Mouse (Mus musculus) kidney, embryonic 14.5 days (tissue): ENCODE measurements around the gene Mthfd1. TPM values are rescaled to one million over a fixed set of nuclear protein-coding genes. Genes with fewer than 3 reads are reported as not detected.

Experiments used
- ATAC-seq: fragments of 200-750 bp; cut with Nextera tagmentation; 2 replicates; pipeline ENCODE4 v1.8.0; 2017; ENCODE audit warnings: moderate number of reproducible peaks, mild to moderate bottlenecking, moderate TSS enrichment, moderate library complexity; ENCODE audit not compliant: low FRiP score, low TSS enrichment
- H3K27ac ChIP-seq: fragments of 300-500 bp; sonication (generic); 2 replicates; pipeline ENCODE4 v1.5.1; 2014; ENCODE audit warnings: low read depth, mild to moderate bottlenecking, low read length, moderate library complexity, mixed read lengths
- H3K27me3 ChIP-seq: fragments of 300-500 bp; sonication (generic); 2 replicates; pipeline ENCODE4 v1.6.1; 2014; ENCODE audit warnings: mild to moderate bottlenecking, low read length; ENCODE audit not compliant: control insufficient read depth, insufficient read depth
- H3K36me3 ChIP-seq: fragments of 300-500 bp; sonication (generic); 2 replicates; pipeline ENCODE4 v1.6.1; 2014; ENCODE audit warnings: low read length, mixed read lengths; ENCODE audit not compliant: control insufficient read depth, insufficient read depth
- H3K4me1 ChIP-seq: fragments of 300-500 bp; sonication (generic); 2 replicates; pipeline ENCODE4 v1.6.1; 2014; ENCODE audit warnings: low read length, mixed read lengths; ENCODE audit not compliant: control insufficient read depth, insufficient read depth
- H3K4me2 ChIP-seq: fragments of 300-500 bp; sonication (generic); replicated peaks from 2 replicates; pipeline ENCODE4 v1.6.1; 2014; ENCODE audit warnings: low read depth, mild to moderate bottlenecking, low read length
- H3K4me3 ChIP-seq: fragments of 300-500 bp; sonication (generic); 2 replicates; pipeline ENCODE4 v1.5.1; 2014; ENCODE audit warnings: mild to moderate bottlenecking, low read length
- H3K9ac ChIP-seq: fragments of 300-500 bp; sonication (generic); 2 replicates; pipeline ENCODE4 v1.6.1; 2014; ENCODE audit warnings: low read depth, mild to moderate bottlenecking, low read length, moderate library complexity
- H3K9me3 ChIP-seq: fragments of 300-500 bp; sonication (generic); 2 replicates; pipeline ENCODE4 v1.6.1; 2016; ENCODE audit warnings: low read length; ENCODE audit not compliant: control insufficient read depth
- WGBS: fragments of 180-500 bp; shearing (Covaris S2); extraction: QIAGEN DNeasy Blood & Tissue Kit; methylation state at CpG from one replicate; pipeline ENCODE4 v1.1.7; 2014; 5-methylcytosine and 5-hydroxymethylcytosine counted together
- polyA plus RNA-seq: library from polyadenylated mRNA; unstranded; fragments of >200 nt; fragmentation: Nextera tagmentation; extraction: Ambion mirVana; gene quantifications from 2 replicates; pipeline ENCODE4 v1.2.1, GENCODE M21; 2014

The Mthfd1 gene
- polyA plus RNA-seq, 1 experiment from 2014 or later: 102 TPM

GRCm38 (mm10) chr12:76239839-76240571 lies 15.1 kb upstream of the Mthfd1 start:
- H3K9ac ChIP-seq: no peak overlapping the region
- H3K27ac ChIP-seq: no peak overlapping the region
- no peak overlapping the region for H3K4me3 ChIP-seq
- no peaks in the 10 kb centered on the region for H3K4me1 ChIP-seq
- H3K9me3 ChIP-seq: no peaks in the 10 kb centered on the region
- no peaks in the 10 kb centered on the region for H3K36me3 ChIP-seq
- 65% methylated on average over 7 of the region's 7 CpGs for whole genome bisulfite sequencing
- no peak for ATAC-seq
- no peak overlapping the region for H3K4me2 ChIP-seq
- no peaks in the 10 kb centered on the region for H3K27me3 ChIP-seq

GRCm38 (mm10) chr12:76240670-76241069 lies 14.4 kb upstream of the Mthfd1 start:
- H3K4me3 ChIP-seq: no peak overlapping the region
- no peaks in the 10 kb centered on the region for H3K9me3 ChIP-seq
- H3K4me1 ChIP-seq: no peaks in the 10 kb centered on the region
- no peak overlapping the region for H3K4me2 ChIP-seq
- no peaks in the 10 kb centered on the region for H3K36me3 ChIP-seq
- H3K27me3 ChIP-seq: no peaks in the 10 kb centered on the region
- no peak overlapping the region for H3K9ac ChIP-seq
- ATAC-seq: no peak
- 90% methylated on average over 3 of the region's 3 CpGs for WGBS
- no peak overlapping the region for H3K27ac ChIP-seq

- Histone ChIP-seq H3K9me3 (no peaks in the 10 kb centered on the region), H3K4me2 (no peak overlapping the region), H3K4me1 (no peaks in the 10 kb centered on the region), H3K9ac (no peak overlapping the region), H3K36me3 (no peaks in the 10 kb centered on the region), H3K27ac (no peak overlapping the region), H3K27me3 (no peaks in the 10 kb centered on the region), H3K4me3 (no peak overlapping the region)
- ATAC-seq: no peak
- WGBS: 83% methylated on average over 3 of the region's 3 CpGs
Observed at GRCm38 (mm10) chr12:76241084-76241483, 14.0 kb upstream of the Mthfd1 start.

- 39% methylated on average over 5 of the region's 5 CpGs for WGBS
- no peak overlapping the region for H3K9ac ChIP-seq
- H3K4me1 ChIP-seq: no peaks in the 10 kb centered on the region
- no peaks in the 10 kb centered on the region for H3K27me3 ChIP-seq
- no peak overlapping the region for H3K4me3 ChIP-seq
- no peak for ATAC-seq
- H3K9me3 ChIP-seq: no peaks in the 10 kb centered on the region
- no peaks in the 10 kb centered on the region for H3K36me3 ChIP-seq
- no peak overlapping the region for H3K4me2 ChIP-seq
- no peak overlapping the region for H3K27ac ChIP-seq
Observed at GRCm38 (mm10) chr12:76241833-76242232, 13.3 kb upstream of the Mthfd1 start.

GRCm38 (mm10) chr12:76244981-76245380 lies 10.1 kb upstream of the Mthfd1 start:
- no peak overlapping the region for H3K4me3 ChIP-seq
- no peaks in the 10 kb centered on the region for H3K36me3 ChIP-seq
- H3K9me3 ChIP-seq: no peaks in the 10 kb centered on the region
- no peaks in the 10 kb centered on the region for H3K27me3 ChIP-seq
- no peak overlapping the region for H3K27ac ChIP-seq
- no peak overlapping the region for H3K9ac ChIP-seq
- H3K4me1 ChIP-seq: no peaks in the 10 kb centered on the region
- no peak overlapping the region for H3K4me2 ChIP-seq
- ATAC-seq: no peak
- 88% methylated on average over 8 of the region's 8 CpGs for WGBS

GRCm38 (mm10) chr12:76246646-76247045 lies 8.5 kb upstream of the Mthfd1 start, which contains the start of gene Tex21:
Gene Tex21, minus strand, starts transcription at chr12:76246746.
- 88% methylated on average over 6 of the region's 6 CpGs for WGBS
- H3K36me3 ChIP-seq: no peaks in the 10 kb centered on the region
- H3K9ac ChIP-seq: no peak within 1 kb of the TSS
- ATAC-seq: no peak
- no peaks in the 10 kb centered on the region for H3K27me3 ChIP-seq
- no peaks in the 10 kb centered on the region for H3K9me3 ChIP-seq
- no peaks in the 10 kb centered on the region for H3K4me1 ChIP-seq
- no peak within 1 kb of the TSS for H3K27ac ChIP-seq
- H3K4me2 ChIP-seq: no peak within 1 kb of the TSS
- H3K4me3 ChIP-seq: no peak within 1 kb of the TSS

GRCm38 (mm10) chr12:76253090-76253489 lies 2.0 kb upstream of the Mthfd1 start:
- WGBS: 75% methylated on average over 1 of the region's 1 CpGs
- peaks cover 3% of the 10 kb centered on the region; the same call in 1 of the 2 replicates for H3K4me1 ChIP-seq
- no peaks in the 10 kb centered on the region for H3K9me3 ChIP-seq
- no peak overlapping the region for H3K4me3 ChIP-seq
- H3K27me3 ChIP-seq: no peaks in the 10 kb centered on the region
- H3K4me2 ChIP-seq: no peak overlapping the region
- H3K36me3 ChIP-seq: no peaks in the 10 kb centered on the region
- H3K27ac ChIP-seq: no peak overlapping the region
- no peak for ATAC-seq
- no peak overlapping the region for H3K9ac ChIP-seq

GRCm38 (mm10) chr12:76253591-76253990 lies 1.5 kb upstream of the Mthfd1 start:
- H3K4me2 ChIP-seq: no peak overlapping the region
- no peaks in the 10 kb centered on the region for H3K9me3 ChIP-seq
- H3K4me3 ChIP-seq: no peak overlapping the region
- 79% methylated on average over 2 of the region's 2 CpGs for WGBS
- no peaks in the 10 kb centered on the region for H3K36me3 ChIP-seq
- no peak overlapping the region for H3K9ac ChIP-seq
- peaks cover 3% of the 10 kb centered on the region; the same call in 1 of the 2 replicates for H3K4me1 ChIP-seq
- no peaks in the 10 kb centered on the region for H3K27me3 ChIP-seq
- H3K27ac ChIP-seq: no peak overlapping the region
- no peak for ATAC-seq

GRCm38 (mm10) chr12:76253991-76254390 lies 1.1 kb upstream of the Mthfd1 start:
- no peaks in the 10 kb centered on the region for H3K36me3 ChIP-seq
- no peaks in the 10 kb centered on the region for H3K27me3 ChIP-seq
- H3K4me1 ChIP-seq: peaks cover 3% of the 10 kb centered on the region; the same call in 1 of the 2 replicates
- no peak overlapping the region for H3K4me2 ChIP-seq
- no peak for ATAC-seq
- H3K9me3 ChIP-seq: no peaks in the 10 kb centered on the region
- 82% methylated on average over 8 of the region's 8 CpGs for WGBS
- H3K4me3 ChIP-seq: no peak overlapping the region
- no peak overlapping the region for H3K9ac ChIP-seq
- no peak overlapping the region for H3K27ac ChIP-seq
